Mouse (Mus musculus) brown adipose tissue, adult 24 weeks (tissue): ENCODE measurements around the gene Mlh1. TPM values are rescaled to one million over a fixed set of nuclear protein-coding genes. Genes with fewer than 3 reads are reported as not detected.

Experiments used
- H3K27ac ChIP-seq: fragments of 200-500 bp; replicated peaks from 2 replicates; pipeline ENCODE4 v1.5.1; 2012; ENCODE audit warnings: low read depth, mild to moderate bottlenecking, low read length
- H3K4me1 ChIP-seq: fragments of 200-500 bp; 2 replicates; pipeline ENCODE4 v1.6.1; 2012; ENCODE audit warnings: low read length, mixed read lengths; ENCODE audit not compliant: control insufficient read depth, insufficient read depth, insufficient read length
- H3K4me3 ChIP-seq: fragments of 200-500 bp; 2 replicates; pipeline ENCODE4 v1.5.1; 2012; ENCODE audit warnings: low read depth, mild to moderate bottlenecking, low read length, moderate library complexity; ENCODE audit not compliant: insufficient read depth
- polyA plus RNA-seq: library from polyadenylated mRNA; stranded (reverse); fragments of >200 nt; gene quantifications from 2 replicates; pipeline ENCODE4 v1.2.4, GENCODE M21; 2012; ENCODE audit not compliant: missing spikeins, insufficient read depth, insufficient read length

The Mlh1 gene
- 10.0 and 10.5 TPM in 2 replicates for polyA plus RNA-seq

DNA sequence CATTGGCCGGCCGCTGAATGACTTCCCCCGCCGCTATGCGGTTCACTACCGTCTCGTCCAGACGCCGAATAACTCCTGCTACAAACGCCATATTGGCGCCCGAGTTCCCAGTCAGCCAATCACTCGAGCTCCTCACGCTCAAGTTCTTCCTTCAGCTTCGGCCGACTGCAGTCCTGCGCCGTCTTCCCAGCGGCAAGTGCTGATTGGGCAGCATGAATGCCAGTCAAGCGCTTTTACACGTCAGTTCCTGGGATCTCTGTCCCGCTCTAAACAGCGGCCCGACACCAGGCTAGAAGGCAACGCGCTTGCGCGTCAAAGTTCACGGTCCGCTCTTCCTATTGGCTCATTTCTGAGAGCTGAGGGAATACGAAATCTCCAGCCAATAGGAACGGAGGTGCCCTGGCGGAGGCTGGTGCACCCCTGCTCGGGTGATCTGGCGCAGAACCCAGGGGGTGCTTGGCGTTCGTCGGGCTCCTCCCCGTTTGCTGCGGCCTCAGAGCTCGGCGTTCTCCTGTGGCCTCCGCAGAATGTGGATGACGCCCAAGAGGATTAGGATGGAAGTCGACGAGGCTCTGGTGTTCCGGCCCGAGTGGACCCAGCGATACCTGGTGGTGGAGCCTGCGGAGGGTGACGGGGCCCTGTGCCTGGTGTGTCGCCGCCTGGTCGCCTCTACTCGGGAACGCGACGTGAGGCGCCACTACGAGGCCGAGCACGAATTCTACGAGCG lies at the start of gene Mlh1, which contains the start of gene Epm2aip1:
Gene Mlh1 (minus strand): TSS at position 358 of the 727 bp plus-strand sequence.
Gene Epm2aip1 (plus strand): TSS at position 496 of the 727 bp plus-strand sequence.
- peak within 1 kb of the TSS; percentile 79 for H3K27ac ChIP-seq
- peaks cover 10% of the 10 kb centered on the region; the same call in 1 of the 2 replicates for H3K4me1 ChIP-seq
- peak within 1 kb of the TSS; percentile 80 for H3K4me3 ChIP-seq

- no peak overlapping the region for H3K4me3 ChIP-seq
- H3K4me1 ChIP-seq, result no peaks in the 10 kb centered on the region
- no peak overlapping the region for H3K27ac ChIP-seq
Observed at GRCm38 (mm10) chr9:111320912-111321311, 49.3 kb upstream of the Mlh1 start.

GRCm38 (mm10) chr9:111314219-111314618 lies 42.6 kb upstream of the Mlh1 start:
- Histone ChIP-seq H3K4me1 (peaks cover 2% of the 10 kb centered on the region; the same call in 1 of the 2 replicates), H3K4me3 (no peak overlapping the region), H3K27ac (no peak overlapping the region)

- Histone ChIP-seq H3K4me1 (peaks cover 2% of the 10 kb centered on the region; the same call in 1 of the 2 replicates), H3K4me3 (no peak overlapping the region), H3K27ac (no peak overlapping the region)
Observed at GRCm38 (mm10) chr9:111313793-111314192, 42.2 kb upstream of the Mlh1 start.

DNA sequence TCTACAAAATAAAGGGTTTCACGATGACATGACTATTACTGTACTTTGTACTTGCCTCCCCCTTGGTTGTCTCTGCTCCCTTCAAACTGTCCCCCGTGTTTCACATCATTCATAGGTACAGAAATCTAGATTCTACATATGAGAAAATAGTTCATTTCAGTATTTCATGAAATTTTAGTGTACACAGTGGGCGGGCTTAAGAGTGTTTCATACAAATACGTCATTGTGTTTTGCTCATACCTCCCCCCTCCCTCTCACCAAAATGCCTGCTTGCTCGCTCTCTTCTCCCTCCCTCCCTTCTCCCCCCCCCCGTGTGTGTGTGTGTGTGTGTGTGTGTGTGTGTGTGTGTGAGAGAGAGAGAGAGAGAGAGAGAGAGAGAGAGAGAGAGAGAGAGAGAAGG lies 41.7 kb upstream of the Mlh1 start:
- no peak overlapping the region for H3K4me3 ChIP-seq
- no peak overlapping the region for H3K27ac ChIP-seq
- peaks cover 2% of the 10 kb centered on the region; the same call in 1 of the 2 replicates for H3K4me1 ChIP-seq

DNA sequence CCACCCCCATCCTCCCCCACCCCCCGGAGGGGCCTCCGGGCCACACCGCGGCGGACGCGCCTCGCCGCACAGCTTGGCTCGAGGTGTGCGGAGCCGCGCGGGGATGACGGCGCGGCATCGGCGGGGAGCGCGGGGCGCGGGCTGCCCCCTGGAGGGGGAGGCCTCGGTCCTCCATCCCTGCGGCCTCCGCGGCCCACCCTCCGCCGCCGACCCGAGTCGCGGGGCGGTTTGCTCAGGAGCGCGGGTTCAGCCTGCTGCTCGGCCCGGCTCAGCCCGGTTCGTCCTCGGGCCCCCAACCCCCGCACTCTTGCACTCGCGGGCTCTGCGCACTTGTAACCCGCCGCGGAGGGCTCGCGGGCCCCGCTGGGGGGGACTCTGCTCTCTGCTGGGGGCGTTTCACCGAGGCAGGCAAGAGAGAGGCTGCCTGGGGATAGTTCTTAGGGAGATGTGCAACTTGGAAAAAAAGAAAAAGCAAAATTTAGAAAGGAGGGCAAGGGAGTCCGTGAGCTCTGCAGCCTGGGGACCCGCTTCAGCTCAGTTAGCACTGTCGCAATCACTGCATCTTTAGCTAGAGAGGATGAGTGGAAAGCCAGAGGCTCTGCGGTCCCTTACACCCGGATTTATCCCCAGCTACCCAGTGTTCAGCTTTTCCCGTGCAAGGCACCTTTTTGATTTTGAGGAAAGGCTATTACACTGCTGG lies 41.0 kb upstream of the Mlh1 start:
- H3K4me3 ChIP-seq, result peak overlapping the region; percentile 28
- peaks cover 2% of the 10 kb centered on the region; the same call in 1 of the 2 replicates for H3K4me1 ChIP-seq
- no peak overlapping the region for H3K27ac ChIP-seq

DNA sequence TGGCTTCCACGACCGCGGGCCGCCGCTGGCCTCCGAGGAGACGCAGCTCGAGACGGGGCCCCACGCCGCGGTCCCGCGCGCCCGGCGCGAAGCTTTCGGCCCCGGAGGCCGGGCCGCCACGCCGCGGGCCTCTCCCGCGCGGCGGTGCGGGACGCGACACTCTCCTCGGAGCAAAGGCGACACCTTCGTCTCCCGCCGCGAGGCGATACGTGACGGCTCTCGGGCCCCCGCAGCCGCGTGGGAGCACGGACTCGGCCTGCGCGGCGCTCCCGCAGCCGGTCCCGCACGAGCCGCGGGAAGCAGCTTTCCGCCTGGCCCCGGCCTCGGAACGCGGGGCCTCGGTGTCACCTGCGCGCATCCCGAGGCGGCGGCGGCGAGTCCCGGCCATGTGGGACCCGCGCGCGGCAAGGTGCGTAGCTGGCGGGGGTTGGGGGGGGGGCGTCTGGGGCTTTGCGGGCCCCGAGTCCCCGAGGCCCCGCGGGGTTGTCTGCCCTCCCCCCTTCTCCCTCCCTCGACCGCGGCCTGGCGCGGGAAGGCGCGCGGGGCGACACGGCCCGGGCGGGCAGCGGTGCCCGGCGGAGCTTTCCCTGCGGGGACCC lies 40.4 kb upstream of the Mlh1 start:
- Histone ChIP-seq H3K27ac (no peak overlapping the region), H3K4me1 (peaks cover 2% of the 10 kb centered on the region; the same call in 1 of the 2 replicates), H3K4me3 (peak overlapping the region; percentile 33)

DNA sequence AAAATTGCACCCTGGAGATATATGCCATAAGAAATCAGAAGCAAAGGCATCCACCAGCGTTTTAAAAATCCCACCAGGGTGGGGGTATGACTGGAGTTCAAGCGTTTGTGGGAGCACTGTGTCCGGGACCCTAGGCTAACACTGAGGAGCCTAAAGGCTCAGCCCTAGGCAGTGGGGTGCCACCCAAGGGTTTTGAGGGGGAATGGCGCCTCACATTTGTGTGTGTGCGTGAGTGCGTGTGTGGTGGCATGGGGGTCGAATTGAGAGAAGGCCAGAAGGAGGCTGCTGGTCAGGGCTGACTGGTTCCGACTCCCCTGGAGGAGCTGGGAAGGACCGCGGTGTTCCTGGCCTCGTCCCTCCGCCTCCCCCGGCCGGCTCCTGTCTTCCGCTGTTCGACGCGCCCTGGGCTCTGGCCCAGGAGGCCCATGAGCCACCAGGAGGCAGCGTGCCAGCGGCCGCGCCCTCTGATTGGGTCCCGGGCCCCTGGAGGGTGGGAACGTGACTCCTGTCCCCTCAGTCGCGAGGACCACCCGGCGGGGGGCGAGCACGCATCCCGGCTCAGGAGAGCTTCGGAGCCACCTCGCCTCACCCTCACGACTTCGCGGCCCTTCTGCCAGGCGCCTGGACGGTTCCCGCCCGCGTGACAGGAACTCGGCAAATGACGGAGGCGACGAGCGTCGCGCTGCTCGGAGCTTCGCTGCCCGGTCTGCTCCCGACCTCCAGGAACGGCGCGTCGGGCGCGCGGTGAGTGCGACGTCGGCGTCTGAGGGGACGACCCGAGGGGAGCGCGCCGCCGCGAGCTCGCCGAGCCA lies 39.6 kb upstream of the Mlh1 start, which contains the start of gene Trank1:
Gene Trank1 (plus strand): TSS at position 709 of the 812 bp plus-strand sequence.
- no peak within 1 kb of the TSS for H3K27ac ChIP-seq
- peaks cover 2% of the 10 kb centered on the region; the same call in 1 of the 2 replicates for H3K4me1 ChIP-seq
- H3K4me3 ChIP-seq, result peak within 1 kb of the TSS; percentile 33

- H3K4me1 ChIP-seq, result no peaks in the 10 kb centered on the region
Observed at GRCm38 (mm10) chr9:111306142-111306541, 34.6 kb upstream of the Mlh1 start.

GRCm38 (mm10) chr9:111304036-111304435 lies 32.4 kb upstream of the Mlh1 start:
- Histone ChIP-seq H3K4me1 (no peaks in the 10 kb centered on the region), H3K4me3 (no peak overlapping the region), H3K27ac (no peak overlapping the region)

More at GRCm38 (mm10) chr9:111306142-111306541, 34.6 kb upstream of the Mlh1 start:
- H3K4me3 ChIP-seq, result no peak overlapping the region
- H3K27ac ChIP-seq, result no peak overlapping the region

GRCm38 (mm10) chr9:111302196-111302831 lies 30.7 kb upstream of the Mlh1 start:
- H3K4me3 ChIP-seq, result no peak overlapping the region
- no peaks in the 10 kb centered on the region for H3K4me1 ChIP-seq
- no peak overlapping the region for H3K27ac ChIP-seq

- H3K4me1 ChIP-seq, result no peaks in the 10 kb centered on the region
- H3K4me3 ChIP-seq, result no peak overlapping the region
- H3K27ac ChIP-seq, result no peak overlapping the region
Observed at GRCm38 (mm10) chr9:111298606-111299005, 27.0 kb upstream of the Mlh1 start.

GRCm38 (mm10) chr9:111296433-111296832 lies 24.8 kb upstream of the Mlh1 start:
- Histone ChIP-seq H3K27ac (no peak overlapping the region), H3K4me3 (no peak overlapping the region), H3K4me1 (no peaks in the 10 kb centered on the region)

DNA sequence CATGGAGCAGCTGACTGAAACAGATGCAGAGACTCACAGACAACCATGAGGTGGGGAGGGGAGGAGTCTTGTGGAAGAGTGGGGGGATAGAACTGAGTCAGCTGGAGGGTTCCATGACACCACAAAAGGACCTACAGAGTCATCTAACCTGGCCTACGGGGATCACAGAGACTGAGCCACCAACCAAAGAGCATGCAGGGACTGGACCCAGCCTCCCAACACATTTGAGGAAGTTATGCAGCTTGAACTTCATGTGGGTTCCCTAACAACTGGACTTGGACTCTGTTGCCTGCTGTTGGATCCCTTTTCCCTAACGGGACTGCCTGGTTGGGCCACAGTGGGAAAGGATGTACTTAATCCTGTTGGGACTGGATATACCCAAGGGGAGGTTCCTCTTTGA lies 23.7 kb upstream of the Mlh1 start:
- no peak overlapping the region for H3K27ac ChIP-seq
- H3K4me3 ChIP-seq, result no peak overlapping the region
- H3K4me1 ChIP-seq, result no peaks in the 10 kb centered on the region
